Mouse (Mus musculus) heart, adult 2 months (tissue): ENCODE results near the gene 4932414N04Rik.

Experiments
- CTCF ChIP-seq: fragments of 200-600 bp; IDR thresholded peaks from 2 replicates; pipeline ENCODE4 v1.8.1; 2022; ENCODE audit warnings: antibody characterized with exemption, mild to moderate bottlenecking, moderate library complexity
- EP300 ChIP-seq: fragments of 200-500 bp; IDR thresholded peaks from 2 replicates; pipeline ENCODE4 v1.6.1; 2011; ENCODE audit warnings: low read depth, low read length, control low read depth; ENCODE audit not compliant: insufficient read depth
- POLR2A ChIP-seq: fragments of 200-500 bp; IDR thresholded peaks from 2 replicates; pipeline ENCODE4 v1.6.1; 2011; ENCODE audit warnings: mild to moderate bottlenecking, low read depth, low read length, control low read depth; ENCODE audit not compliant: insufficient read depth

DNA sequence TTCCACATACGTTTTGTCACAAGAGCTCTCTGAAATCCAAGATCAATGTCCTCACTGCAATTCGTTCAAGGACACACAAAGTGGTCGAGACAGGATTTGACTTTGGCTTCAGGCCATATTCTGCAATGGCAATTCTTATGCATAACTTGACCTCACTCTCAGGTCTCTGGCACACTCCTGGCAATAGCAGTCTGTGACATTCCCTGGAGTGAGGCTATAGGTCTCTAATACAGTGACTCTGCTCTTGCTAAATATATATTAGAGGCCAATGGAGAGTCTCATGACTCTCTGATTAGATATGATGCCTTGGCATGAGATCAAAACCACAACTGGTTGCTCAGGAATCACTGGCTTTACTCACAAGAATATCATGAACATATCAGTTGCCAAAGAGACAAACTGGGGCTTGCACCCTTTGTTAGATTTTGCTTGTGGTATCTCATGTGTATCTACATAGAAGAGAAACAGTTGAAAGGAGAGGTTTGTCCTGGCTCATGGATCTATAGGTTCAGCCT, 130.9 kb downstream of the 4932414N04Rik start:
- TF ChIP-seq CTCF (no peak), EP300 (no peak), POLR2A (no peak)
